Mouse (Mus musculus) ES-E14 (cell line): ENCODE data around the gene Atad1. TPM values are rescaled to one million over a fixed set of nuclear protein-coding genes. Genes with fewer than 3 reads are reported as not detected.

Source experiments
- DNase-seq: peaks from one replicate; pipeline ENCODE4 v3.0.0-alpha.2; 2013; ENCODE audit warnings: low read depth, low spot score
- H3K27ac ChIP-seq: 2 replicates; pipeline ENCODE4 v1.5.1; 2012; ENCODE audit warnings: low read depth, mild to moderate bottlenecking, low read length, moderate library complexity, mixed read lengths; ENCODE audit not compliant: poor library complexity, insufficient read depth, severe bottlenecking
- H3K36me3 ChIP-seq: 2 replicates; pipeline ENCODE4 v1.6.1; 2012; ENCODE audit warnings: mild to moderate bottlenecking, low read length, moderate library complexity, mixed read lengths; ENCODE audit not compliant: control insufficient read depth, poor library complexity, insufficient read depth, severe bottlenecking
- H3K4me1 ChIP-seq, 2 experiments: fragments of 150-350 bp in 1 of 2; sonication (generic) in 1 of 2; 2 replicates each; pipeline ENCODE4 v1.6.1; 2012; ENCODE audit warnings: low read length in 2 of 2, mild to moderate bottlenecking in 1 of 2, mixed read lengths in 1 of 2; ENCODE audit not compliant: control insufficient read depth in 2 of 2, insufficient read depth in 2 of 2, poor library complexity in 1 of 2
- H3K4me3 ChIP-seq, 2 experiments: fragments of 150-350 bp in 1 of 2; sonication (generic) in 1 of 2; 2 replicates each; pipeline ENCODE4 v1.5.1; 2012; ENCODE audit warnings: low read length in 2 of 2, low read depth in 1 of 2, mild to moderate bottlenecking in 1 of 2, mixed read lengths in 1 of 2; ENCODE audit not compliant: insufficient read depth in 1 of 2, poor library complexity in 1 of 2, severe bottlenecking in 1 of 2
- H3K9ac ChIP-seq: 2 replicates; pipeline ENCODE4 v1.6.1; 2012; ENCODE audit warnings: low read depth, mild to moderate bottlenecking, low read length, mixed read lengths; ENCODE audit not compliant: poor library complexity, insufficient read depth, severe bottlenecking
- H3K9me3 ChIP-seq: fragments of 150-350 bp; sonication (generic); 2 replicates; pipeline ENCODE4 v1.6.1; 2012; ENCODE audit warnings: low read depth, mild to moderate bottlenecking, low read length; ENCODE audit not compliant: control insufficient read depth, insufficient read depth
- CHD2 ChIP-seq: IDR thresholded peaks from 2 replicates; pipeline ENCODE4 v1.6.1; 2014; ENCODE audit warnings: mild to moderate bottlenecking, low read depth, low read length, inconsistent platforms
- HCFC1 ChIP-seq: IDR thresholded peaks from 2 replicates; pipeline ENCODE4 v1.6.1; 2012; ENCODE audit warnings: low read length, inconsistent platforms, borderline replicate concordance; ENCODE audit not compliant: insufficient read depth
- MAFK ChIP-seq: IDR thresholded peaks from 2 replicates; pipeline ENCODE4 v1.6.1; 2014; ENCODE audit warnings: mild to moderate bottlenecking, low read depth, low read length, inconsistent platforms; ENCODE audit not compliant: insufficient read depth
- ZC3H11A ChIP-seq: IDR thresholded peaks from 2 replicates; pipeline ENCODE4 v1.6.1; 2012; ENCODE audit warnings: low read depth, mild to moderate bottlenecking, inconsistent platforms, low read length, borderline replicate concordance
- ZNF384 ChIP-seq: IDR thresholded peaks from 2 replicates; pipeline ENCODE4 v1.6.1; 2012; ENCODE audit warnings: low read depth, low read length, inconsistent platforms
- in situ Hi-C, 2 experiments: fragments of 600-800 bp; cut with MboI; formaldehyde crosslinking; loops; one replicate each; pipeline ENCODE4 v1.15.1; 2025; ENCODE audit warnings: low sequenced_read_pairs in 2 of 2, inconsistent platforms in 1 of 2; ENCODE audit not compliant: unreplicated experiment in 2 of 2
- total RNA-seq: library from RNA; depleted of rRNA; stranded (reverse); fragments of 300-350 nt; gene quantifications from 2 replicates; pipeline ENCODE4 v1.2.3, GENCODE M21; 2012

The Atad1 gene
- total RNA-seq, 1 experiment: 84.9 TPM

- H3K4me3 ChIP-seq: no peak overlapping the region
- no peak for DNase-seq
- TF ChIP-seq HCFC1: no peak
- in situ Hi-C loops: no loop called here
- no peaks in the 10 kb centered on the region for H3K9me3 ChIP-seq
- H3K36me3 ChIP-seq: no peaks in the 10 kb centered on the region
- peaks cover 0 to 5% of the 10 kb centered on the region in 2 experiments; a peak in 2 of 4 replicates for H3K4me1 ChIP-seq
- no peak overlapping the region for H3K9ac ChIP-seq
- no peak overlapping the region for H3K27ac ChIP-seq
Measured at GRCm38 (mm10) chr19:32753386-32753785, 13.8 kb upstream of the Atad1 start.

GRCm38 (mm10) chr19:32752357-32752756 lies 12.8 kb upstream of the Atad1 start:
- Histone ChIP-seq H3K9me3 (no peaks in the 10 kb centered on the region), H3K36me3 (no peaks in the 10 kb centered on the region), H3K9ac (no peak overlapping the region), H3K4me3 (no peak overlapping the region), H3K27ac (no peak overlapping the region), H3K4me1 (peaks cover 0 to 5% of the 10 kb centered on the region in 2 experiments; a peak in 2 of 4 replicates)
- DNase-seq: no peak
- TF ChIP-seq MAFK (peak; percentile 56), ZC3H11A (no peak), ZNF384 (no peak), CHD2 (no peak), HCFC1 (no peak)
- in situ Hi-C loops: no loop called here

- H3K27ac ChIP-seq: no peak overlapping the region
- no peak overlapping the region for H3K4me3 ChIP-seq
- H3K36me3 ChIP-seq: no peaks in the 10 kb centered on the region; the same call in 1 of the 2 replicates
- H3K4me1 ChIP-seq: peaks cover 0 to 5% of the 10 kb centered on the region in 2 experiments; a peak in 1 of 4 replicates
- H3K9ac ChIP-seq: no peak overlapping the region
- peak; percentile 34; the same call in 1 of the 2 replicates for TF ChIP-seq ZNF384
- no peak for TF ChIP-seq CHD2
- peak; percentile 47 for DNase-seq
- in situ Hi-C loops: no loop called here
- no peaks in the 10 kb centered on the region for H3K9me3 ChIP-seq
Measured at GRCm38 (mm10) chr19:32749425-32749824, 9.8 kb upstream of the Atad1 start.

GRCm38 (mm10) chr19:32740641-32741345 lies 1.2 kb upstream of the Atad1 start:
- Histone ChIP-seq H3K27ac (no peak overlapping the region), H3K9me3 (no peaks in the 10 kb centered on the region), H3K9ac (no peak overlapping the region), H3K36me3 (no peaks in the 10 kb centered on the region; the same call in 1 of the 2 replicates), H3K4me1 (peaks cover 0 to 5% of the 10 kb centered on the region in 2 experiments; a peak in 1 of 4 replicates), H3K4me3 (no peak overlapping the region)
- no peak for DNase-seq
- TF ChIP-seq HCFC1 (no peak), ZC3H11A (no peak)
- in situ Hi-C loops: no loop called here

- in situ Hi-C loops: no loop called here
- H3K4me1 ChIP-seq: peaks cover under 1 to 5% of the 10 kb centered on the region in 2 experiments; a peak in 2 of 4 replicates
- DNase-seq: no peak
- no peaks in the 10 kb centered on the region; the same call in 1 of the 2 replicates for H3K36me3 ChIP-seq
- TF ChIP-seq MAFK (no peak), HCFC1 (no peak), ZNF384 (no peak)
- no peak overlapping the region for H3K4me3 ChIP-seq
- no peak overlapping the region for H3K9ac ChIP-seq
- no peak overlapping the region for H3K27ac ChIP-seq
- no peaks in the 10 kb centered on the region for H3K9me3 ChIP-seq
Measured at GRCm38 (mm10) chr19:32737844-32738243, 1.7 kb downstream of the Atad1 start.
